Mouse (Mus musculus) regulatory T cell (primary cell): ENCODE results near the gene Yod1.

Source experiments
- in situ Hi-C: fragments of 300-600 bp; cut with MboI, MseI; formaldehyde crosslinking; loops from one replicate; pipeline ENCODE4 v1.15.1; 2025; ENCODE audit warnings: high pct_unique_total_duplicates

The Yod1 gene

DNA sequence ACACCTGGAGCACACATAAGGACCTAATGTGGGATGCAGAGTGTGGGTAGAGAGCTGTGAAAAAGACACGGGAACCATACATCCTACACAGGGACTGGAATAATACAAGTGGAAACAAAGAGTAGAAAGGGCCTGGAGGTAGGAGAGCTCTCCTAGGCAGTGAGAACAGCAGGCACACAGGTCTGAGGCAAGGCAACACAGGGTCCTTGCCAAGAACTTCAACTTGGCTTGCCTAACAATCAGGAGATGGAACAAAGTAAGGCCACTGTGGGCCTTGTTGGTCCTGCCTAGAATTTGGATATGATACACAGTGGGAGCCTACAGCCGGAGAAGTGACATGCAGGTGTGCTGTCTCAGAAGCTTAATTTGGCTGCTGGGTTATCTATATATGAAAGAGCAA, 52.8 kb downstream of the Yod1 start:
- in situ Hi-C loops: no loop called here

- in situ Hi-C loops: no loop called here
Observed at GRCm38 (mm10) chr1:130770487-130770886, 53.4 kb downstream of the Yod1 start.

GRCm38 (mm10) chr1:130770981-130771494, 53.9 kb downstream of the Yod1 start:
- in situ Hi-C loops: no loop called here
